Mouse (Mus musculus): Measurements from ENCODE around the gene Aff1. TPM values are rescaled to one million over a fixed set of nuclear protein-coding genes. Genes with fewer than 3 reads are reported as not detected.

Gene Aff1
- polyA plus RNA-seq (2015; fragmentation: Nextera tagmentation; extraction: Ambion mirVana): 2.4 and 2.7 TPM in 2 replicates

DNA sequence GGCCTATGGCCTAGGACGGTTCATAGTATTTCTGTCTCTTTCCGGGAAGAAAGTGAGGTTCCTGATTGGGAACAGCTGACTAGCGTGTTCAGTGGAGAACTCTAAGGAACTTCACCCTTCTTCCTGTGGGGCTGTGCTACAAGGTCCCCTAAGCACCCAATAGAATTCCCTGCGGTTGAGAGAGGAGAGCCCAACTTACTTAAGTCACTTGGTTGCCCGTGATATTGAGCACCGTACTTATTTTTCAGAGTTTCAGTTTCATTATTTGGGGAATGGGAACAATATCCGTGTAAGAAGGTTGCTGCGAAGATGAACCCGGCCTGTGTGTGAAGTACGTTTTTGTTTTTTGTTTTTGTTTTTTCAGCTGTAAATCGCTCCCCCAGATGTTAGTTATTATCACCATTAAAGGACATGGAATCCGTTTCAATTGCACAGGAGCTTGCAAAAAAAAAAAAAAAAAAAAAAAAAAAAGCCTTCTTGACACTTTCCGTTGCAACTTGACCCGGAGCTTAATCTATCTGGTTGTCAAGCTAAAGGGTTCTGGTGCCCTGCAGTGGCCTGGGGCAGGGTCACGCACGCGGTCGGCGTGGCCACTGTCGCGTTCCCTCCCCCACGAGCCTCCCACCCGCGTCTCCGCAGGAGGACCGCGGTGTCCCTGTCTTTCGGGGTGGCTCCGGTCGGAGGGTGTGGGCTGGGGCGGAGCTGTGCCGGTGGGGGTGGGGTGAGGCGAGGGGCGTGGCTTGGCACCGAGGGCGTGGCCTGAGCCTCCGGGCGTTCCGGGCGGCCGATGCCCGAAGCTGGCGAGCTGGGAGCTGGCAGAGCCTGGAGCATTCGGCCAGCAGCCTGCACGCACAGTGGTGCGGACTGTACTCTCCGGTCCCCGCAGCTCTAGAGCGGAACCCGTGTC, at the start of gene Aff1:
TSS of gene Aff1 (plus strand) at position 751 of the 907 bp plus-strand sequence.
- H3K27me3 ChIP-seq: peaks cover 39% of the 10 kb centered on the region
- peak; percentile 88 for ATAC-seq (ENCODE audit: low FRiP score)
- H3K4me1 ChIP-seq (replicated peaks): peaks cover 21% of the 10 kb centered on the region
- H3K36me3 ChIP-seq: no peaks in the 10 kb centered on the region
- peak within 1 kb of the TSS; percentile 54 for H3K4me3 ChIP-seq
- H3K27ac ChIP-seq: no peak within 1 kb of the TSS
- peak within 1 kb of the TSS; percentile 97 for H3K4me2 ChIP-seq
- H3K9ac ChIP-seq: peak within 1 kb of the TSS; percentile 68
- WGBS: 5% methylated on average over 50 of the region's 50 CpGs
- H3K9me3 ChIP-seq: no peaks in the 10 kb centered on the region

GRCm38 (mm10) chr5:103644167-103644566, 48.0 kb upstream of the Aff1 start:
- Histone ChIP-seq H3K4me1 (replicated peaks) (peaks cover 6% of the 10 kb centered on the region; the same call in 1 of the 2 replicates), H3K4me3 (no peak overlapping the region), H3K27ac (no peak overlapping the region), H3K4me2 (no peak overlapping the region), H3K27me3 (no peaks in the 10 kb centered on the region), H3K9me3 (no peaks in the 10 kb centered on the region), H3K9ac (no peak overlapping the region), H3K36me3 (no peaks in the 10 kb centered on the region)
- WGBS: 100% methylated on average over 1 of the region's 1 CpGs
- ATAC-seq (ENCODE audit: low FRiP score): no peak

GRCm38 (mm10) chr5:103647320-103647719, 44.9 kb upstream of the Aff1 start:
- Histone ChIP-seq H3K27ac (no peak overlapping the region), H3K36me3 (no peaks in the 10 kb centered on the region), H3K4me3 (no peak overlapping the region), H3K9me3 (no peaks in the 10 kb centered on the region), H3K4me2 (no peak overlapping the region), H3K9ac (no peak overlapping the region), H3K27me3 (no peaks in the 10 kb centered on the region), H3K4me1 (replicated peaks) (peaks cover 6% of the 10 kb centered on the region; the same call in 1 of the 2 replicates)
- WGBS: 91% methylated on average over 3 of the region's 3 CpGs
- no peak for ATAC-seq (ENCODE audit: low FRiP score)

DNA sequence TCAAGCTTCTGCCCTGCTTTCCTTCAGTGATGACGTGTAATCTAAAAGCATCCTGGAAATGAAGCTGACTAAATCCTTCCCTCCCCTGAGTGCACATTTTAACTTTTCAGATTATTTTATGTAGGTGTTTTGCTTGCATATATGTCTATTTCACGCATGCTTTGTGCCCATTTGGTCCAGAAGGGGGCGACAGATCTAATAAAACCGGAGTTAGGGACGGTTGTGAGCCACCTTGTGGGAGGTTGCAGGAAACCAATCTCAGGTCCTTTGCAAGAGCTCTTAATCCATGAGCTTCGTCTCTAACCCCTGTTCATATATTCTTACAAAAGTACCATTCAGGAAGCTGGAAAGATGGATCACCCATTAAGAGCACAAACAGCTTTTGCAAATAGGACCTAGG, 37.9 kb upstream of the Aff1 start:
- Histone ChIP-seq H3K36me3 (no peaks in the 10 kb centered on the region), H3K4me2 (no peak overlapping the region), H3K9ac (no peak overlapping the region), H3K27me3 (no peaks in the 10 kb centered on the region), H3K9me3 (no peaks in the 10 kb centered on the region), H3K4me1 (replicated peaks) (0 out of 2 replicates have a peak, but pooled peaks cover 4% of the 10 kb centered on the region), H3K27ac (no peak overlapping the region), H3K4me3 (no peak overlapping the region)
- 31% methylated on average over 6 of the region's 6 CpGs for WGBS
- no peak for ATAC-seq (ENCODE audit: low FRiP score)

- 63% methylated on average over 4 of the region's 4 CpGs for WGBS
- H3K27me3 ChIP-seq: no peaks in the 10 kb centered on the region
- H3K9ac ChIP-seq: no peak overlapping the region
- no peaks in the 10 kb centered on the region for H3K36me3 ChIP-seq
- H3K27ac ChIP-seq: no peak overlapping the region
- 0 out of 2 replicates have a peak, but pooled peaks cover 4% of the 10 kb centered on the region for H3K4me1 ChIP-seq (replicated peaks)
- no peaks in the 10 kb centered on the region for H3K9me3 ChIP-seq
- H3K4me3 ChIP-seq: peak overlapping the region; percentile 51
- peak overlapping the region; percentile 72 for H3K4me2 ChIP-seq
- no peak for ATAC-seq (ENCODE audit: low FRiP score)
Observed at GRCm38 (mm10) chr5:103654780-103655179, 37.4 kb upstream of the Aff1 start.

DNA sequence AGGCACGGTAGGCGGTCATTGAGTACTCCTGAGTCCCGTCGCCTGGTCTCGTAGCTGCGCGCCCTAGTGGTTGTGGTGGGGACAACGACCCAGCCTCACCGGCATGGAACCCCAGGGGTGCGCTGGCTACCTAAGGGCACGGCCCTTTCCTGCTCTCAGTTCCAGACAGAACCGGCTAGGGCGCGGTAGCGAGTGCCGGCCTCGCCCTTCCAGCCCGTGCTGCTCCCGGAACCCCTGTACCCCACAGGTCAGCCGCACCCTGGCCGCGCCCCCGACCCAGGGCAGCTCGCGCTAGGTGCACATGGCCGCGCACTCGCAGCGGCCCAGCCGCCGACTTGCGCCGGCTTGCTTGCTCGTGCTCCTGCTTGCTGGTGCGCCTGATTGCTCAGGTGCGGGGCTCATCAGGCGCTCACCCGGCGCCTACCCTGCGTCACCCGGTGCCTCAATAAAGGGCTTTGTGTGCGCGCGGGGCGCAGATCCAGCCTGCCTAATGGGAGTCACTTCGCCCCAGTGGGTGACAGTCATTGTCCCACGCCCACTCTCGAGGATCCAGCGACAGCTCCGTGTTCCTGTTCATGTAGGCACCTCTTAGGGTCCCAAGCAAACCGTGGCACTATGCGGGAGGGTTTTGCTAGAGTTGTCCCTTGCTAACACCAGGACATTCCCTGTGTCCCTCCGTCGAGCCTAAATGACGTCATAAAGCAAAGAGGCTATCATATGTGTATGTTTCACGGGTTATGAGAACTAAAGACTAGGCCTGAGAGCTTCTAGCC, 36.6 kb upstream of the Aff1 start, which contains the start of gene 1700016H13Rik:
TSS of gene 1700016H13Rik (minus strand) at position 665 of the 773 bp plus-strand sequence.
- Histone ChIP-seq H3K27me3 (0 out of 2 replicates have a peak, but pooled peaks cover 5% of the 10 kb centered on the region), H3K27ac (peak within 1 kb of the TSS; percentile 8; the same call in 1 of the 2 replicates), H3K4me1 (replicated peaks) (0 out of 2 replicates have a peak, but pooled peaks cover 4% of the 10 kb centered on the region), H3K4me2 (peak within 1 kb of the TSS; percentile 72), H3K9ac (peak within 1 kb of the TSS; percentile 75), H3K9me3 (no peaks in the 10 kb centered on the region), H3K4me3 (peak within 1 kb of the TSS; percentile 51), H3K36me3 (no peaks in the 10 kb centered on the region)
- 2% methylated on average over 53 of the region's 56 CpGs for WGBS
- peak; percentile 84 for ATAC-seq (ENCODE audit: low FRiP score)

- Histone ChIP-seq H3K4me3 (no peak overlapping the region), H3K9me3 (no peaks in the 10 kb centered on the region), H3K36me3 (no peaks in the 10 kb centered on the region), H3K27me3 (0 out of 2 replicates have a peak, but pooled peaks cover 8% of the 10 kb centered on the region), H3K4me2 (no peak overlapping the region), H3K4me1 (replicated peaks) (0 out of 2 replicates have a peak, but pooled peaks cover 4% of the 10 kb centered on the region), H3K9ac (no peak overlapping the region), H3K27ac (no peak overlapping the region)
- WGBS: 75% methylated on average over 5 of the region's 5 CpGs
- ATAC-seq (ENCODE audit: low FRiP score): no peak
Observed at GRCm38 (mm10) chr5:103658921-103659320, 33.3 kb upstream of the Aff1 start.

GRCm38 (mm10) chr5:103659571-103659970, 32.6 kb upstream of the Aff1 start:
- Histone ChIP-seq H3K4me2 (no peak overlapping the region), H3K27ac (no peak overlapping the region), H3K9ac (no peak overlapping the region), H3K36me3 (no peaks in the 10 kb centered on the region), H3K9me3 (no peaks in the 10 kb centered on the region), H3K4me3 (no peak overlapping the region), H3K4me1 (replicated peaks) (0 out of 2 replicates have a peak, but pooled peaks cover 4% of the 10 kb centered on the region), H3K27me3 (0 out of 2 replicates have a peak, but pooled peaks cover 8% of the 10 kb centered on the region)
- no peak for ATAC-seq (ENCODE audit: low FRiP score)
- 41% methylated on average over 3 of the region's 3 CpGs for WGBS

DNA sequence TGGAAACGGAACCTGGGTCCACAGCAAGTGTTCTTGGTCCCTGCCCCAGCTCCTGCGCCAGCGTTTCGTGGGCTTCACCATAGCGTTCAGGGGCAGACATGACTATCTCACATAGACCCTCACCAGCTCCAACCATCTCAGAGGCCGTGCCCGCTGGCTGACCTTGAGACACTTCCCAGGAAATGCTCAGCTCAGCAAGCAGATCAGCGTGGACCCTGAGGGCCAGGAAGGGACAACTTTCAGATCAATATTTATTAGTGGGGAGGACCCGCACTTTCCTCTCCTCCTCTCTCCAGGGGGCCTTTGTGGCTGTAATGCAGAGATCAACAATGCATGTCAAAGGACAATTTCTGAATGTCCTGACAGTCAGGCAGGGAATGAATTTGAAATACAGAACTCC, 27.2 kb upstream of the Aff1 start:
- 0 out of 2 replicates have a peak, but pooled peaks cover 8% of the 10 kb centered on the region for H3K27me3 ChIP-seq
- H3K36me3 ChIP-seq: no peaks in the 10 kb centered on the region
- WGBS: 67% methylated on average over 9 of the region's 9 CpGs
- no peak overlapping the region for H3K27ac ChIP-seq
- no peak for ATAC-seq (ENCODE audit: low FRiP score)
- no peaks in the 10 kb centered on the region for H3K4me1 ChIP-seq (replicated peaks)
- no peak overlapping the region for H3K4me2 ChIP-seq
- H3K9me3 ChIP-seq: no peaks in the 10 kb centered on the region
- H3K9ac ChIP-seq: no peak overlapping the region
- H3K4me3 ChIP-seq: no peak overlapping the region

GRCm38 (mm10) chr5:103665876-103666275, 26.3 kb upstream of the Aff1 start:
- H3K4me2 ChIP-seq: no peak overlapping the region
- 83% methylated on average over 2 of the region's 2 CpGs for WGBS
- H3K27me3 ChIP-seq: no peaks in the 10 kb centered on the region
- H3K36me3 ChIP-seq: no peaks in the 10 kb centered on the region
- H3K27ac ChIP-seq: no peak overlapping the region
- no peaks in the 10 kb centered on the region for H3K9me3 ChIP-seq
- H3K4me3 ChIP-seq: no peak overlapping the region
- H3K4me1 ChIP-seq (replicated peaks): no peaks in the 10 kb centered on the region
- H3K9ac ChIP-seq: no peak overlapping the region
- ATAC-seq (ENCODE audit: low FRiP score): no peak

DNA sequence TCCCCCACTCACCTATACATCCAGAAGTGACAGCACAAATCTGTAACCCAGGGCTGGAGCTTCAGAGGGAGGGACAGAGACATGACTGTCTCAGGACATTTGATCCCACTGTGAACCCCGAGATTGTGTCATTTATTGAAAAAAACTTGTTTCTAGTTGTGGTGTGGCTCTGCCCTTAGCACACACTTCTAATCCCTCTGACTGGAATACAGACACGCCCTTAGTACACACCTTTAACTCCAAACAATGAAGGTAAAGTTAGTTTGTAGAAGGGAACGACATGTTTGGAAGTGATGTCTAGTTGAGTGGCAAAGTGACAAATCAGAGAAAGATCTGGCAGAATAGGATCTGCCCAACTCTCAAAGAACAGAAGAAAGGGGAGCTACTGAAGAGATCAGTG, 20.3 kb upstream of the Aff1 start:
- Histone ChIP-seq H3K9me3 (no peaks in the 10 kb centered on the region), H3K27ac (no peak overlapping the region), H3K27me3 (no peaks in the 10 kb centered on the region), H3K36me3 (no peaks in the 10 kb centered on the region), H3K4me3 (no peak overlapping the region), H3K4me2 (no peak overlapping the region), H3K4me1 (replicated peaks) (no peaks in the 10 kb centered on the region), H3K9ac (no peak overlapping the region)
- 78% methylated on average over 3 of the region's 3 CpGs for WGBS
- ATAC-seq (ENCODE audit: low FRiP score): no peak

GRCm38 (mm10) chr5:103673611-103674010, 18.6 kb upstream of the Aff1 start:
- Histone ChIP-seq H3K4me1 (replicated peaks) (no peaks in the 10 kb centered on the region), H3K36me3 (no peaks in the 10 kb centered on the region), H3K9ac (no peak overlapping the region), H3K4me3 (no peak overlapping the region), H3K27ac (no peak overlapping the region), H3K27me3 (no peaks in the 10 kb centered on the region), H3K9me3 (no peaks in the 10 kb centered on the region), H3K4me2 (no peak overlapping the region)
- no peak for ATAC-seq (ENCODE audit: low FRiP score)
- 89% methylated on average over 4 of the region's 4 CpGs for WGBS
